ENCODE assay signal across 14 mouse cellular contexts in the genomic region with DNA sequence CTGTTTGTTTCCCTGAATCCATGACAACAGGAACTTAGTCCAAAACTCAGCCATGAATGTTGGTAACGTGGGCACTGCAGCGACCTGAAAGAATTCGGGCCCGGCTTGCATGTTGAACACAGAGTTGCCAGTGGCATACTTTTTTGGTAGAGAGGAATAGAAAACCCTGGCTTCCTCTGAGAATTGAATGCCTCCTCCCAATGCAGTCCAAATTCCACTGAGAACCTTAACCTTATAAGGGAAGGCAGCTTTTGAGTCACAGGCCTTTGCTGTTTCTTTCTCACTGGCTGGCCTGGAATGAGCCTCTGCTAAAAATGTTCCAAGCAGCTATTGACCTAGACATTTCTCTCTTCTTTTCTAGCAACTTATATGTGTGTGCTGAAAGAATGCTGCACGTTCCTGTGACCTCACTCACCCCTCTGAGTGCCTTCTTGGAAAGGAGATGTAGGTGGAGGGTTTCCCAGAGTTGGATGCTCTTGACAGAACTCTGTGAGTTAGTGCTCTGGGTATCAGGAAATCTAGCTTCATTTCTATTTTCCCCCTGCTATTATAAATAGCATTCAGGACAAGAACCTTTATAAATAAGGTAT. TPM values are rescaled to one million over a fixed set of nuclear protein-coding genes. Genes with fewer than 3 reads are reported as not detected.
DNase-seq lines count a peak whose midpoint lies in the region; ATAC-seq and TF ChIP-seq lines count a peak whose summit lies in the region.
"Had no signal": no experiment of that assay in that cellular context is flagged by ENCODE, and none has a peak within 500 bp of the region (broad histone marks: within the 10 kb centered on the region; RNA-seq: fewer than 3 reads in every experiment).

No protein-coding gene starts in this region.

- no peaks in the 10 kb centered on the region for H3K27me3 ChIP-seq in heart, adult 2 months (ENCODE audit: control insufficient read depth, insufficient read depth, low read length)
- H3K27me3 ChIP-seq in intestine, embryonic 15.5 days (replicated peaks) = no peaks in the 10 kb centered on the region
- H3K27me3 ChIP-seq: kidney, embryonic 15.5 days; liver, embryonic 13.5 days had no signal

- H3K4me2 ChIP-seq in intestine, embryonic 15.5 days (replicated peaks) = no peak overlapping the region
- H3K4me2 ChIP-seq: kidney, embryonic 15.5 days; liver, embryonic 13.5 days had no signal

- 25% methylated on average over 5 of the region's 5 CpGs for WGBS in heart, adult 2 months
- WGBS in intestine, embryonic 15.5 days = 69% methylated on average over 5 of the region's 5 CpGs

- no peak overlapping the region for H3K9ac ChIP-seq in heart, adult 2 months (ENCODE audit: low read depth, low read length)
- no peak overlapping the region for H3K9ac ChIP-seq in intestine, embryonic 15.5 days
- H3K9ac ChIP-seq: kidney, embryonic 15.5 days; liver, embryonic 13.5 days had no signal

- no peaks in the 10 kb centered on the region for H3K36me3 ChIP-seq in heart, adult 2 months (ENCODE audit: control insufficient read depth, insufficient read depth, low read length)
- H3K36me3 ChIP-seq in intestine, embryonic 15.5 days = no peaks in the 10 kb centered on the region
- H3K36me3 ChIP-seq: kidney, embryonic 15.5 days; liver, embryonic 13.5 days had no signal

- H3K4me1 ChIP-seq in heart, adult 2 months (ENCODE audit: control insufficient read depth, insufficient read depth, low read length) = peaks cover 9% of the 10 kb centered on the region
- H3K4me1 ChIP-seq in intestine, embryonic 15.5 days (replicated peaks) = no peaks in the 10 kb centered on the region
- H3K4me1 ChIP-seq: kidney, embryonic 15.5 days; liver, embryonic 13.5 days had no signal

- H3K4me3 ChIP-seq in gastrocnemius, adult 2 months = peak overlapping the region; percentile 13; the same call in 1 of the 2 replicates
- no peak overlapping the region for H3K4me3 ChIP-seq in heart, adult 2 months
- no peak overlapping the region for H3K4me3 ChIP-seq in intestine, embryonic 15.5 days (replicated peaks)
- H3K4me3 ChIP-seq: kidney, embryonic 15.5 days; left cerebral cortex, adult 2 months; liver, embryonic 13.5 days had no signal

- no peak for TF ChIP-seq POLR2A in heart, adult 2 months (IDR thresholded peaks at IDR 0.05; ENCODE audit: insufficient read depth, low read depth, low read length)

- H3K27ac ChIP-seq in gastrocnemius, adult 2 months = peak overlapping the region; percentile 72
- H3K27ac ChIP-seq in heart, adult 2 months = peak overlapping the region; percentile 66
- peak overlapping the region; percentile 51 for H3K27ac ChIP-seq in intestine, embryonic 15.5 days
- H3K27ac ChIP-seq: kidney, embryonic 15.5 days; left cerebral cortex, adult 2 months; liver, embryonic 13.5 days had no signal

- no peak for TF ChIP-seq EP300 in heart, adult 2 months (IDR thresholded peaks at IDR 0.05; ENCODE audit: insufficient read depth, low read depth, low read length)

- H3K79me2 ChIP-seq in heart, adult 2 months (replicated peaks; ENCODE audit: control insufficient read depth, insufficient read depth, low read length) = no peaks in the 10 kb centered on the region

- TF ChIP-seq CTCF in gastrocnemius, adult 2 months (IDR thresholded peaks at IDR 0.05) = no peak
- no peak for TF ChIP-seq CTCF in heart, adult 2 months (IDR thresholded peaks at IDR 0.05)

- no peaks in the 10 kb centered on the region for H3K9me3 ChIP-seq in intestine, embryonic 15.5 days
- H3K9me3 ChIP-seq: kidney, embryonic 15.5 days; liver, embryonic 13.5 days had no signal

- ATAC-seq in intestine, embryonic 15.5 days = peak; percentile 50
- ATAC-seq: forebrain, embryonic 14.5 days had no signal

- intact Hi-C loops in gastrocnemius, adult 2 months (cut with DNase I) = no loop called here
- intact Hi-C loops in heart, adult 2 months (cut with DNase I) = no loop called here

- no peak for DNase-seq in gastrocnemius, adult 2 months
- no peak for DNase-seq in gastrocnemius, adult 8-10 months (ENCODE audit: low spot score in 2 of 2)
- peak; percentile 28 for DNase-seq in 3134 (ENCODE audit: extremely low read depth, insufficient read length, low spot score)
- DNase-seq in heart, adult 2 months = peak; percentile 49 to 52
- DNase-seq in layer of hippocampus, adult 18-20 months (ENCODE audit: low spot score in 2 of 2) = no peak
- no peak for DNase-seq in frontal cortex, postnatal 10 days (ENCODE audit: low spot score in 2 of 2)
- no peak for DNase-seq in c-Kit-positive CD71-positive TER-119-positive erythroid progenitor cells, embryonic 14.5 days (ENCODE audit: low spot score)
- DNase-seq: liver, embryonic 13.5 days; midbrain, embryonic 14.5 days; thymus, postnatal 25 days had no signal

RNA-seq across cellular contexts. Expression of gene Acta2, which starts 10.3 kb away (rescaled TPM):
- 10 to 100 TPM; 52.8 to 61.6 TPM for total RNA-seq in gastrocnemius, adult 2 months (2021)
- total RNA-seq in gastrocnemius, adult 8-10 months (2022) = 10 to 100 TPM; 35.5 to 61.5 (median 44.4) TPM
- 100 to 1,000 TPM; 134 to 152 TPM for total RNA-seq in heart, adult 2 months (2021)
- 517 and 1,089 TPM in 2 replicates for polyA plus RNA-seq in heart, adult 2 months (2012; rRNA removed)
- 1,375 and 1,410 TPM in 2 replicates for polyA plus RNA-seq in intestine, embryonic 15.5 days (2015; fragmentation: Nextera tagmentation; extraction: Ambion mirVana)
- 1 to 10 TPM; 7.0 to 9.8 TPM for total RNA-seq in layer of hippocampus, adult 18-20 months (2021)

RNA-seq across cellular contexts. Expression of gene Fas, which starts 24.8 kb away (rescaled TPM):
- 1 to 10 TPM; 4.0 to 5.8 TPM for total RNA-seq in gastrocnemius, adult 2 months (2021)
- total RNA-seq in gastrocnemius, adult 8-10 months (2022) = 1 to 10 TPM; 1.7 to 5.1 (median 4.2) TPM
- total RNA-seq in heart, adult 2 months (2021) = 10 to 100 TPM; 12.1 to 17.4 TPM
- 5.1 and 9.3 TPM in 2 replicates for polyA plus RNA-seq in heart, adult 2 months (2012; rRNA removed)
- polyA plus RNA-seq in intestine, embryonic 15.5 days (2015; fragmentation: Nextera tagmentation; extraction: Ambion mirVana) = 3.9 and 4.9 TPM in 2 replicates
- 1 to 10 TPM; 1.4 to 3.1 TPM for total RNA-seq in layer of hippocampus, adult 18-20 months (2021)

Comparison
In these comparisons a context has a peak if more than half of its experiments do, and no peak if none do; other contexts are left out.
1. DNase-seq: peak in 3134 (single experiment) and heart, adult 2 months (2 of 2); none in gastrocnemius, adult 2 months (single experiment), gastrocnemius, adult 8-10 months (0 of 2), layer of hippocampus, adult 18-20 months (0 of 2), frontal cortex, postnatal 10 days (0 of 2) and c-Kit-positive CD71-positive TER-119-positive erythroid progenitor cells, embryonic 14.5 days (single experiment).
2. Peak in every context shown above with its lines, with median percentiles within 50 percentile points of each other: H3K27ac ChIP-seq.